8 mouse cellular contexts compared by ENCODE assay signal in the genomic region with DNA sequence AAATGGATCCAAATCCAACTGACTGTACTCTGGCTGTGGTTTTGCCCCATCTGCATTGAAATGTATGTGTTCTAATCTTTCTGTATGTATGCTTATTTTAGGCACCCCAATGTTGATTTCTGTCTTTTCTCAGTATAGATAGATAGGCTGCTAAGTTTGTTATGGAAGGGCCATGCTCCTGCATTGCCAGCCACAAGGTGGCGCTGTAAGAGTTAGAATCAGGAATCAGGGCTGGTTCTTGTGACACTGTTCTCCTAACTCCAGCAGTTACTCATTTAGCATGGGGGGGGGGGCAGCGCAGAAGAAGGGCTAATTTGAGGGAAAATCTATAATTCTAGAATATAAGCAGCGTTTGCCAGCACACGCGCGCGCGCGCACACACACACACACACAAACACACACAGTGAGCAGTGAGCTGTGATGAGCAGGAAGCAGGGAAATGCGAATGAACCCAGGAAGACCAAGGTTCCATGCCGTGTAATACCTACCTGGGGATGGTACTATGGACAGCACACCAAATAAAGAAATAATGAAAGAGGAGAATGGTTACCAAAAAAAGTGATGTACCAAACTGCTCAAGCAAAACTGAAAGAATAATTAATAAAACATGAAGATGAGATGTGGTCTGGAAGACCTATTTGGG.
A peak's percentile ranks its signal among the peaks of the same experiment; 100 is the strongest.
DNase-seq lines count a peak whose midpoint lies in the region; ATAC-seq and TF ChIP-seq lines count a peak whose summit lies in the region.

No protein-coding gene starts in this region.

- TF ChIP-seq CTCF in ES-Bruce4 (IDR thresholded peaks at IDR 0.05; ENCODE audit: low read depth, low read length): peak; percentile 64
- peak; percentile 81 for TF ChIP-seq CTCF in lung, embryonic 14.5 days (IDR thresholded peaks at IDR 0.05; ENCODE audit: low read depth)

- no peak for TF ChIP-seq EP300 in ES-Bruce4 (IDR thresholded peaks at IDR 0.05; ENCODE audit: insufficient read depth, low read depth, low read length)

- H3K9ac ChIP-seq in ES-Bruce4 (ENCODE audit: low read depth, poor library complexity, severe bottlenecking): no peak overlapping the region
- H3K9ac ChIP-seq in lung, embryonic 14.5 days: no peak overlapping the region

- H3K36me3 ChIP-seq in ES-Bruce4 (ENCODE audit: control insufficient read depth, insufficient read depth, low read length, poor library complexity, severe bottlenecking): no peaks in the 10 kb centered on the region
- no peaks in the 10 kb centered on the region for H3K36me3 ChIP-seq in lung, embryonic 14.5 days (ENCODE audit: insufficient read depth)

- no peaks in the 10 kb centered on the region for H3K27me3 ChIP-seq in ES-Bruce4 (ENCODE audit: control insufficient read depth, insufficient read depth, low read length, poor library complexity, severe bottlenecking)
- no peaks in the 10 kb centered on the region for H3K27me3 ChIP-seq in lung, embryonic 14.5 days (ENCODE audit: insufficient read depth, low read length)

- WGBS in lung, embryonic 14.5 days: 59% methylated on average over 11 of the region's 11 CpGs

- H3K4me3 ChIP-seq in ES-Bruce4 (ENCODE audit: low read depth, low read length): no peak overlapping the region
- H3K4me3 ChIP-seq in lung, embryonic 14.5 days (ENCODE audit: low read depth, low read length): no peak overlapping the region

- no peaks in the 10 kb centered on the region for H3K4me1 ChIP-seq in ES-Bruce4 (ENCODE audit: control insufficient read depth, insufficient read depth, low read length)
- no peaks in the 10 kb centered on the region for H3K4me1 ChIP-seq in lung, embryonic 14.5 days (ENCODE audit: insufficient read depth)

- TF ChIP-seq POLR2A in ES-Bruce4 (IDR thresholded peaks at IDR 0.05; ENCODE audit: insufficient read depth, low read length): no peak

- H3K4me2 ChIP-seq in lung, embryonic 14.5 days: no peak overlapping the region

- no peak for ATAC-seq in lung, embryonic 14.5 days (ENCODE audit: insufficient read depth)

- peak; percentile 41 for DNase-seq in adrenal gland, adult 8-10 months
- DNase-seq in embryo, embryonic 10 days (ENCODE audit: low spot score): peak; percentile 85
- DNase-seq in gastrocnemius, postnatal 25 days: peak; percentile 23
- peak; percentile 58 for DNase-seq in kidney, postnatal 14 days
- DNase-seq in lung, embryonic 14.5 days: peak; percentile 86
- DNase-seq in retina, postnatal 7 days (ENCODE audit: low read depth, low spot score): peak; percentile 45
- no peak for DNase-seq in T-cell, adult 2 months (ENCODE audit: low spot score)

- H3K27ac ChIP-seq in ES-Bruce4 (ENCODE audit: insufficient read depth, low read length): no peak overlapping the region
- no peak overlapping the region for H3K27ac ChIP-seq in lung, embryonic 14.5 days (ENCODE audit: low read depth)

- no peaks in the 10 kb centered on the region for H3K9me3 ChIP-seq in ES-Bruce4 (replicated peaks; ENCODE audit: control insufficient read depth, insufficient read depth, low read length, poor library complexity, severe bottlenecking)
- no peaks in the 10 kb centered on the region for H3K9me3 ChIP-seq in lung, embryonic 14.5 days (ENCODE audit: low read depth, low read length)
